In genomic region chr5:84415961-84416821, GRCm38 (mm10) we compare ENCODE assay signal across 9 mouse cellular contexts. TPM values are rescaled to one million over a fixed set of nuclear protein-coding genes. Genes with fewer than 3 reads are reported as not detected.
DNase-seq lines count a peak whose midpoint lies in the region; ATAC-seq and TF ChIP-seq lines count a peak whose summit lies in the region.
"Had no signal": no experiment of that assay in that cellular context is flagged by ENCODE, and none has a peak within 500 bp of the region (broad histone marks: within the 10 kb centered on the region; RNA-seq: fewer than 3 reads in every experiment).

No protein-coding gene starts in this region.

- no peaks in the 10 kb centered on the region for H3K36me3 ChIP-seq in heart, postnatal 0 days (replicated peaks; ENCODE audit: control insufficient read depth, insufficient read depth, low read length)
- H3K36me3 ChIP-seq in forebrain, embryonic 14.5 days (ENCODE audit: control insufficient read depth, insufficient read depth, low read length), result no peaks in the 10 kb centered on the region

- no peak for ATAC-seq in heart, postnatal 0 days (ENCODE audit: insufficient read depth, low read depth)
- no peak for ATAC-seq in forebrain, embryonic 14.5 days

- TF ChIP-seq CTCF in heart, postnatal 0 days (IDR thresholded peaks at IDR 0.05; ENCODE audit: low read depth), result no peak
- no peak for TF ChIP-seq CTCF in brain, embryonic 14.5 days (IDR thresholded peaks at IDR 0.05; ENCODE audit: borderline replicate concordance, extremely low read depth, insufficient read depth, insufficient read length)
- TF ChIP-seq CTCF in left cerebral cortex, adult 2 months (IDR thresholded peaks at IDR 0.05), result no peak

- H3K4me2 ChIP-seq in heart, postnatal 0 days (ENCODE audit: low read depth, low read length), result peak overlapping the region; percentile 82
- peak overlapping the region; percentile 66 for H3K4me2 ChIP-seq in forebrain, embryonic 14.5 days (ENCODE audit: low read length)

- under 1% methylated on average over 45 of the region's 45 CpGs for WGBS in heart, postnatal 0 days
- WGBS in forebrain, embryonic 14.5 days, result under 1% methylated on average over 45 of the region's 45 CpGs

- no peak overlapping the region for H3K9ac ChIP-seq in heart, postnatal 0 days (replicated peaks; ENCODE audit: low read depth, low read length)
- peak overlapping the region; percentile 95 for H3K9ac ChIP-seq in forebrain, embryonic 14.5 days (ENCODE audit: low read length)

- H3K9me3 ChIP-seq in heart, postnatal 0 days (replicated peaks; ENCODE audit: control insufficient read depth, low read length), result no peaks in the 10 kb centered on the region
- no peaks in the 10 kb centered on the region for H3K9me3 ChIP-seq in forebrain, embryonic 14.5 days (replicated peaks; ENCODE audit: control insufficient read depth, low read length)

- DNase-seq in heart, postnatal 0 days (ENCODE audit: low spot score), result peak; percentile 5
- no peak for DNase-seq in heart, adult 8-10 months (ENCODE audit: low spot score)
- DNase-seq in brain, embryonic 14.5 days (ENCODE audit: low read depth), result peak; percentile 76
- peak; percentile 62 for DNase-seq in forebrain, embryonic 14.5 days (ENCODE audit: low spot score)
- DNase-seq in left cerebral cortex, adult 2 months (ENCODE audit: extremely low spot score in 1 of 2, low spot score in 2 of 2), result peak; percentile 42 to 51
- peak; percentile 48 for DNase-seq in neural tube, embryonic 10.5 days (ENCODE audit: extremely low spot score, low spot score)
- DNase-seq in spleen, postnatal 14 days (ENCODE audit: low spot score in 2 of 2), result no peak
- no peak for DNase-seq in lung, postnatal 36 days

- 0 out of 2 replicates have a peak, but pooled peaks have one; percentile 9 for TF ChIP-seq POLR2A in brain, embryonic 14.5 days (IDR thresholded peaks at IDR 0.05; ENCODE audit: borderline replicate concordance, extremely low read depth, insufficient read depth, insufficient read length, poor library complexity, severe bottlenecking)

- H3K4me3 ChIP-seq in heart, postnatal 0 days (ENCODE audit: low read depth, low read length), result peak overlapping the region; percentile 55
- H3K4me3 ChIP-seq in forebrain, embryonic 14.5 days (ENCODE audit: low read depth, low read length), result peak overlapping the region; percentile 71
- H3K4me3 ChIP-seq in left cerebral cortex, adult 2 months, result peak overlapping the region; percentile 86

- no peak for TF ChIP-seq EP300 in heart, postnatal 0 days (IDR thresholded peaks at IDR 0.05; ENCODE audit: low read depth)

- H3K27me3 ChIP-seq in heart, postnatal 0 days (ENCODE audit: control insufficient read depth, insufficient read depth, low read length), result peaks cover 35% of the 10 kb centered on the region
- no peaks in the 10 kb centered on the region for H3K27me3 ChIP-seq in forebrain, embryonic 14.5 days (replicated peaks; ENCODE audit: control insufficient read depth, insufficient read depth, low read length)

- H3K4me1 ChIP-seq in heart, postnatal 0 days (ENCODE audit: control insufficient read depth, insufficient read depth), result no peaks in the 10 kb centered on the region
- peaks cover 15% of the 10 kb centered on the region for H3K4me1 ChIP-seq in forebrain, embryonic 14.5 days (ENCODE audit: control insufficient read depth, insufficient read depth, low read length)

- no peak overlapping the region for H3K27ac ChIP-seq in heart, postnatal 0 days (ENCODE audit: low read depth)
- peak overlapping the region; percentile 99 for H3K27ac ChIP-seq in forebrain, embryonic 14.5 days (ENCODE audit: low read depth, low read length)
- H3K27ac ChIP-seq in left cerebral cortex, adult 2 months, result peak overlapping the region; percentile 93
- H3K27ac ChIP-seq: macrophage had no signal

- intact Hi-C loops in left cerebral cortex, adult 2 months (cut with DNase I), result loop anchor here (2.0 to 10.0 kb wide), 5 partner anchors 103 to 931 kb away; no protein-coding TSS in a partner anchor

RNA-seq across cellular contexts. Expression of gene Epha5, which starts 1.0 kb away (rescaled TPM):
- 0.08 and 0.19 TPM in 2 replicates for total RNA-seq in heart, postnatal 0 days (2014; rRNA removed; ENCODE audit: low replicate concordance)
- polyA plus RNA-seq in heart, postnatal 0 days (2015; fragmentation: Nextera tagmentation; extraction: Ambion mirVana), result 0.18 and 0.40 TPM in 2 replicates
- total RNA-seq in heart, adult 8-10 months (2022), result under 1 TPM in 3 of 4 experiments, not detected in 1; 0.03 to 0.12 (median 0.06) TPM
- 45.0 and 47.9 TPM in 2 replicates for polyA plus RNA-seq in brain, embryonic 14.5 days (2012; rRNA removed)
- 68.7 and 93.0 TPM in 2 replicates for polyA plus RNA-seq in forebrain, embryonic 14.5 days (2014; fragmentation: Nextera tagmentation; extraction: Ambion mirVana)
- total RNA-seq in left cerebral cortex, adult 2 months (2021), result 100 to 1,000 TPM in 1 of 2 experiments, 10 to 100 TPM in 1; 100.0 to 103 TPM
- polyA plus RNA-seq: macrophage had no signal

Comparison
In these comparisons a context has a peak if more than half of its experiments do, and no peak if none do; other contexts are left out.
1. DNase-seq: peak in heart, postnatal 0 days (single experiment), brain, embryonic 14.5 days (single experiment), forebrain, embryonic 14.5 days (single experiment), left cerebral cortex, adult 2 months (2 of 2) and neural tube, embryonic 10.5 days (single experiment); none in heart, adult 8-10 months (single experiment), spleen, postnatal 14 days (0 of 2) and lung, postnatal 36 days (single experiment).
2. RNA of gene Epha5, which starts 1.0 kb away (total RNA-seq): 100.0 to 103 TPM in left cerebral cortex, adult 2 months; 0.08 to 0.19 TPM in heart, postnatal 0 days and 0.03 to 0.12 TPM in heart, adult 8-10 months; every median in the first group is over 10 times any median in the second.
3. Peak in every context shown above with its lines, with median percentiles within 50 percentile points of each other: H3K4me3 ChIP-seq.